Mouse (Mus musculus): ENCODE measurements around the gene Myh9.
"Not testable (repeated sequence)": the region's sequence is repeated elsewhere in the genome, so short reads cannot be mapped to it uniquely, and the experiment has no call there.

Gene Myh9

GRCm38 (mm10) chr15:77873564-77873963 is 31.6 kb upstream of the Myh9 start:
- in situ Hi-C loops (cut with MboI; ENCODE audit: low pct_unique_long_range_greater_than_20kb in 1 of 2, low sequenced_read_pairs in 2 of 2, unreplicated experiment in 1 of 2): loop anchor here in 1 of 2 experiments (5.0 kb wide), 1 partner anchor 34 kb away; no protein-coding TSS in a partner anchor

GRCm38 (mm10) chr15:77872996-77873395 is 31.0 kb upstream of the Myh9 start:
- in situ Hi-C loops (cut with MboI; ENCODE audit: low pct_unique_long_range_greater_than_20kb in 1 of 2, low sequenced_read_pairs in 2 of 2, unreplicated experiment in 1 of 2): loop anchor here in 1 of 2 experiments (5.0 kb wide), 1 partner anchor 34 kb away; no protein-coding TSS in a partner anchor

GRCm38 (mm10) chr15:77868340-77868739 is 26.4 kb upstream of the Myh9 start:
- in situ Hi-C loops (cut with MboI; ENCODE audit: low pct_unique_long_range_greater_than_20kb in 1 of 2, low sequenced_read_pairs in 2 of 2, unreplicated experiment in 1 of 2): no loop called here

GRCm38 (mm10) chr15:77867231-77867968 is 25.4 kb upstream of the Myh9 start:
- in situ Hi-C loops (cut with MboI; ENCODE audit: low pct_unique_long_range_greater_than_20kb in 1 of 2, low sequenced_read_pairs in 2 of 2, unreplicated experiment in 1 of 2): not testable (repeated sequence)

GRCm38 (mm10) chr15:77866583-77867220 is 24.7 kb upstream of the Myh9 start:
- in situ Hi-C loops (cut with MboI; ENCODE audit: low pct_unique_long_range_greater_than_20kb in 1 of 2, low sequenced_read_pairs in 2 of 2, unreplicated experiment in 1 of 2): no loop called here

GRCm38 (mm10) chr15:77864063-77864758 is 22.2 kb upstream of the Myh9 start:
- in situ Hi-C loops (cut with MboI; ENCODE audit: low pct_unique_long_range_greater_than_20kb in 1 of 2, low sequenced_read_pairs in 2 of 2, unreplicated experiment in 1 of 2): no loop called here

GRCm38 (mm10) chr15:77862991-77863972 is 21.3 kb upstream of the Myh9 start:
- in situ Hi-C loops (cut with MboI; ENCODE audit: low pct_unique_long_range_greater_than_20kb in 1 of 2, low sequenced_read_pairs in 2 of 2, unreplicated experiment in 1 of 2): no loop called here

- in situ Hi-C loops (cut with MboI; ENCODE audit: low pct_unique_long_range_greater_than_20kb in 1 of 2, low sequenced_read_pairs in 2 of 2, unreplicated experiment in 1 of 2): no loop called here
Measured at GRCm38 (mm10) chr15:77860081-77860665, 18.2 kb upstream of the Myh9 start.

- in situ Hi-C loops (cut with MboI; ENCODE audit: low pct_unique_long_range_greater_than_20kb in 1 of 2, low sequenced_read_pairs in 2 of 2, unreplicated experiment in 1 of 2): no loop called here
Measured at GRCm38 (mm10) chr15:77857662-77858156, 15.7 kb upstream of the Myh9 start.

- in situ Hi-C loops (cut with MboI; ENCODE audit: low pct_unique_long_range_greater_than_20kb in 1 of 2, low sequenced_read_pairs in 2 of 2, unreplicated experiment in 1 of 2): no loop called here
Measured at GRCm38 (mm10) chr15:77856541-77856940, 14.6 kb upstream of the Myh9 start.

- in situ Hi-C loops (cut with MboI; ENCODE audit: low pct_unique_long_range_greater_than_20kb in 1 of 2, low sequenced_read_pairs in 2 of 2, unreplicated experiment in 1 of 2): no loop called here
Measured at GRCm38 (mm10) chr15:77855301-77855700, 13.3 kb upstream of the Myh9 start.

- in situ Hi-C loops (cut with MboI; ENCODE audit: low pct_unique_long_range_greater_than_20kb in 1 of 2, low sequenced_read_pairs in 2 of 2, unreplicated experiment in 1 of 2): no loop called here
Measured at GRCm38 (mm10) chr15:77852001-77852400, 10.0 kb upstream of the Myh9 start.

GRCm38 (mm10) chr15:77851136-77851535 is 9.2 kb upstream of the Myh9 start:
- in situ Hi-C loops (cut with MboI; ENCODE audit: low pct_unique_long_range_greater_than_20kb in 1 of 2, low sequenced_read_pairs in 2 of 2, unreplicated experiment in 1 of 2): no loop called here

- in situ Hi-C loops (cut with MboI; ENCODE audit: low pct_unique_long_range_greater_than_20kb in 1 of 2, low sequenced_read_pairs in 2 of 2, unreplicated experiment in 1 of 2): no loop called here
Measured at GRCm38 (mm10) chr15:77849572-77850229, 7.7 kb upstream of the Myh9 start.

- in situ Hi-C loops (cut with MboI; ENCODE audit: low pct_unique_long_range_greater_than_20kb in 1 of 2, low sequenced_read_pairs in 2 of 2, unreplicated experiment in 1 of 2): no loop called here
Measured at GRCm38 (mm10) chr15:77849039-77849436, 7.1 kb upstream of the Myh9 start.

GRCm38 (mm10) chr15:77848415-77849038 is 6.6 kb upstream of the Myh9 start:
- in situ Hi-C loops (cut with MboI; ENCODE audit: low pct_unique_long_range_greater_than_20kb in 1 of 2, low sequenced_read_pairs in 2 of 2, unreplicated experiment in 1 of 2): no loop called here

GRCm38 (mm10) chr15:77847826-77848225 is 5.9 kb upstream of the Myh9 start:
- in situ Hi-C loops (cut with MboI; ENCODE audit: low pct_unique_long_range_greater_than_20kb in 1 of 2, low sequenced_read_pairs in 2 of 2, unreplicated experiment in 1 of 2): no loop called here
